Mouse (Mus musculus) liver, embryonic 14.5 days (tissue): ENCODE measurements around the gene Bcl11b.

Experiments
- CTCF ChIP-seq: IDR thresholded peaks from 2 replicates; pipeline ENCODE4 v1.5.1; 2016; ENCODE audit warnings: antibody characterized with exemption, low read depth, control low read depth
- EP300 ChIP-seq: IDR thresholded peaks from 2 replicates; pipeline ENCODE4 v1.6.1; 2016; ENCODE audit warnings: antibody characterized with exemption, low read depth

DNA sequence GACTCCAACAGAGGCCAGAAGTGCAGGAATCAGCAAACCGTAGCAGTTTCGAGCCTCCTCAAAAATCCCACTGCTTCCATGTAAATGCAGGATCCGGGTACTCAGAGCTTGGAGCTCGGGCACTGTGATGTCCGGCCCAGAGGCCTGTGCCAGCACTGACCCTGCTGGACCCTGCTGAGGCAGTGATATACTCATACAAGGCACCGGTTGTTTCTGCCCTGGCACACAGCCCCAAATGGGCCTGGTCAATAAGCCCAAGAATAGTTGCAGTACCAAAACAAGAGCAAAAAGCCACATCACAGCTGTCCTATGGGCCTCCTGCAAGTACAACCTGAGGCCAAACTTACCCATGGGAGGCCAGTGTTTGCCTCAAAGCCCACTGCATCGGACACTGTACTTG lies 36.4 kb downstream of the Bcl11b start:
- TF ChIP-seq CTCF = no peak
- no peak for TF ChIP-seq EP300
